Comparison of ENCODE assay signal across 8 mouse cellular contexts in genomic region chr2:103796211-103796860, GRCm38 (mm10). TPM values are rescaled to one million over a fixed set of nuclear protein-coding genes. Genes with fewer than 3 reads are reported as not detected.
DNase-seq lines count a peak whose midpoint lies in the region; ATAC-seq and TF ChIP-seq lines count a peak whose summit lies in the region.

No protein-coding gene starts in this region.

- H3K9me3 ChIP-seq in intestine, postnatal 0 days (ENCODE audit: control insufficient read depth) = no peaks in the 10 kb centered on the region
- H3K9me3 ChIP-seq in limb, embryonic 11.5 days (ENCODE audit: control insufficient read depth, low read length) = no peaks in the 10 kb centered on the region
- no peaks in the 10 kb centered on the region for H3K9me3 ChIP-seq in midbrain, embryonic 11.5 days (ENCODE audit: control insufficient read depth, low read length)

- H3K36me3 ChIP-seq in intestine, postnatal 0 days (ENCODE audit: control insufficient read depth, insufficient read depth) = peaks cover 15% of the 10 kb centered on the region
- peaks cover 5% of the 10 kb centered on the region; the same call in 1 of the 2 replicates for H3K36me3 ChIP-seq in limb, embryonic 11.5 days (ENCODE audit: control insufficient read depth, insufficient read depth, low read length)
- peaks cover 5% of the 10 kb centered on the region for H3K36me3 ChIP-seq in midbrain, embryonic 11.5 days (ENCODE audit: control insufficient read depth, insufficient read depth, low read length)
- peaks cover 13% of the 10 kb centered on the region for H3K36me3 ChIP-seq in small intestine, adult 2 months (ENCODE audit: control insufficient read depth, insufficient read depth, low read length)

- WGBS in intestine, postnatal 0 days = 0% methylated on average over 42 of the region's 42 CpGs
- WGBS in limb, embryonic 11.5 days = under 1% methylated on average over 42 of the region's 42 CpGs
- WGBS in midbrain, embryonic 11.5 days = under 1% methylated on average over 42 of the region's 42 CpGs
- under 1% methylated on average over 42 of the region's 42 CpGs for whole genome bisulfite sequencing in small intestine, adult 2 months

- peaks cover 4% of the 10 kb centered on the region; the same call in 1 of the 2 replicates for H3K4me1 ChIP-seq in intestine, postnatal 0 days (replicated peaks; ENCODE audit: control insufficient read depth, insufficient read depth, low read length)
- H3K4me1 ChIP-seq in limb, embryonic 11.5 days (ENCODE audit: control insufficient read depth, insufficient read depth, low read length) = peaks cover 6% of the 10 kb centered on the region
- peaks cover 18% of the 10 kb centered on the region for H3K4me1 ChIP-seq in midbrain, embryonic 11.5 days (ENCODE audit: control insufficient read depth, insufficient read depth, low read length)
- H3K4me1 ChIP-seq in small intestine, adult 2 months (ENCODE audit: control insufficient read depth, insufficient read depth, insufficient read length, low read length) = peaks cover 4% of the 10 kb centered on the region; the same call in 1 of the 2 replicates

- H3K4me3 ChIP-seq in intestine, postnatal 0 days (ENCODE audit: low read depth, low read length) = peak overlapping the region; percentile 96
- peak overlapping the region; percentile 94 for H3K4me3 ChIP-seq in limb, embryonic 11.5 days (ENCODE audit: low read depth, low read length)
- H3K4me3 ChIP-seq in midbrain, embryonic 11.5 days (ENCODE audit: low read depth, low read length) = peak overlapping the region; percentile 96
- peak overlapping the region; percentile 91 for H3K4me3 ChIP-seq in small intestine, adult 2 months (ENCODE audit: low read depth, low read length)

- peak overlapping the region; percentile 99 for H3K27ac ChIP-seq in intestine, postnatal 0 days (ENCODE audit: low read depth, low read length)
- H3K27ac ChIP-seq in limb, embryonic 11.5 days (replicated peaks; ENCODE audit: low read depth, low read length) = peak overlapping the region; percentile 100
- H3K27ac ChIP-seq in midbrain, embryonic 11.5 days (ENCODE audit: low read depth, low read length) = peak overlapping the region; percentile 100
- H3K27ac ChIP-seq in small intestine, adult 2 months (ENCODE audit: insufficient read depth, low read depth, low read length) = peak overlapping the region; percentile 87

- DNase-seq in adipocyte (ENCODE audit: low spot score) = peak; percentile 67
- peak; percentile 66 for DNase-seq in embryo, embryonic 10 days (ENCODE audit: low spot score)
- peak; percentile 55 for DNase-seq in gastrocnemius, postnatal 14 days
- peak; percentile 76 for DNase-seq in limb, embryonic 11.5 days (ENCODE audit: low spot score)
- DNase-seq in midbrain, embryonic 11.5 days (ENCODE audit: low spot score, missing footprints) = peak; percentile 96
- DNase-seq in yolk sac, embryonic 10.5 days (ENCODE audit: low spot score) = peak; percentile 77

- peak; percentile 35 for ATAC-seq in intestine, postnatal 0 days
- peak; percentile 10; the same call in 1 of the 2 replicates for ATAC-seq in limb, embryonic 11.5 days (ENCODE audit: insufficient number of reproducible peaks, low FRiP score, low TSS enrichment, low read depth)
- peak; percentile 47 for ATAC-seq in midbrain, embryonic 11.5 days (ENCODE audit: low FRiP score)

- no peak for TF ChIP-seq POLR2A in small intestine, adult 2 months (IDR thresholded peaks at IDR 0.05; ENCODE audit: low read depth, low read length)

- no peaks in the 10 kb centered on the region for H3K27me3 ChIP-seq in intestine, postnatal 0 days (replicated peaks; ENCODE audit: control insufficient read depth, insufficient read depth, low read length)
- no peaks in the 10 kb centered on the region for H3K27me3 ChIP-seq in limb, embryonic 11.5 days (ENCODE audit: control insufficient read depth, insufficient read depth, low read length)
- no peaks in the 10 kb centered on the region for H3K27me3 ChIP-seq in midbrain, embryonic 11.5 days (ENCODE audit: control insufficient read depth, insufficient read depth, low read length)
- no peaks in the 10 kb centered on the region for H3K27me3 ChIP-seq in small intestine, adult 2 months (ENCODE audit: control insufficient read depth, insufficient read depth, low read length)

- peak overlapping the region; percentile 67 for H3K4me2 ChIP-seq in intestine, postnatal 0 days (replicated peaks; ENCODE audit: low read depth)
- peak overlapping the region; percentile 44 for H3K4me2 ChIP-seq in limb, embryonic 11.5 days (ENCODE audit: low read depth, severe bottlenecking)
- H3K4me2 ChIP-seq in midbrain, embryonic 11.5 days = peak overlapping the region; percentile 63

- H3K9ac ChIP-seq in intestine, postnatal 0 days (ENCODE audit: low read depth, low read length) = peak overlapping the region; percentile 96
- peak overlapping the region; percentile 92 for H3K9ac ChIP-seq in limb, embryonic 11.5 days (ENCODE audit: low read length)
- peak overlapping the region; percentile 99 for H3K9ac ChIP-seq in midbrain, embryonic 11.5 days (ENCODE audit: low read length)

- no peak for TF ChIP-seq CTCF in intestine, postnatal 0 days (IDR thresholded peaks at IDR 0.05; ENCODE audit: low read depth)
- no peak for TF ChIP-seq CTCF in small intestine, adult 2 months (IDR thresholded peaks at IDR 0.05; ENCODE audit: extremely low read depth, insufficient read length, insufficient replicate concordance, low read depth, low read length)

- intact Hi-C loops in gastrocnemius, postnatal 14 days (cut with DNase I; ENCODE audit: low total_unique reads) = no loop called here

RNA-seq across cellular contexts. Expression of gene Caprin1, which starts 1.1 kb away (rescaled TPM):
- total RNA-seq in gastrocnemius, postnatal 14 days (2021) = 100 to 1,000 TPM; 155 to 162 TPM
- polyA plus RNA-seq in intestine, postnatal 0 days (2015; fragmentation: Nextera tagmentation; extraction: Ambion mirVana) = 91.4 and 103 TPM in 2 replicates
- polyA plus RNA-seq in limb, embryonic 11.5 days (2014; fragmentation: Nextera tagmentation; extraction: Ambion mirVana) = 602 and 629 TPM in 2 replicates
- polyA plus RNA-seq in midbrain, embryonic 11.5 days (2014; fragmentation: Nextera tagmentation; extraction: Ambion mirVana) = 662 and 708 TPM in 2 replicates
- 69.9 and 90.0 TPM in 2 replicates for polyA plus RNA-seq in small intestine, adult 2 months (2012; rRNA removed)

RNA-seq across cellular contexts. Expression of gene Nat10, which starts 35.3 kb away (rescaled TPM):
- 10 to 100 TPM; 15.0 to 18.6 TPM for total RNA-seq in gastrocnemius, postnatal 14 days (2021)
- 8.8 and 9.3 TPM in 2 replicates for polyA plus RNA-seq in intestine, postnatal 0 days (2015; fragmentation: Nextera tagmentation; extraction: Ambion mirVana)
- 29.4 and 31.1 TPM in 2 replicates for polyA plus RNA-seq in limb, embryonic 11.5 days (2014; fragmentation: Nextera tagmentation; extraction: Ambion mirVana)
- polyA plus RNA-seq in midbrain, embryonic 11.5 days (2014; fragmentation: Nextera tagmentation; extraction: Ambion mirVana) = 22.8 and 24.2 TPM in 2 replicates
- 8.5 and 13.4 TPM in 2 replicates for polyA plus RNA-seq in small intestine, adult 2 months (2012; rRNA removed)

Comparison
In these comparisons a context has a peak if more than half of its experiments do, and no peak if none do; other contexts are left out.
1. Peak in every context shown above with its lines: DNase-seq, ATAC-seq, H3K4me3 ChIP-seq and H3K27ac ChIP-seq.